Mouse (Mus musculus) limb, embryonic 13.5 days (tissue): ENCODE results near the gene Ctso. TPM values are rescaled to one million over a fixed set of nuclear protein-coding genes. Genes with fewer than 3 reads are reported as not detected.
A peak's percentile ranks its signal among the peaks of the same experiment; 100 is the strongest.

Source experiments
- ATAC-seq: fragments of 200-750 bp; cut with Nextera tagmentation; 2 replicates; pipeline ENCODE4 v1.8.0; 2017; ENCODE audit warnings: low read depth, moderate number of reproducible peaks, moderate TSS enrichment; ENCODE audit not compliant: low FRiP score
- H3K27ac ChIP-seq: fragments of 300-500 bp; sonication (generic); 2 replicates; pipeline ENCODE4 v1.5.1; 2015; ENCODE audit warnings: inconsistent platforms, mild to moderate bottlenecking, moderate library complexity
- H3K27me3 ChIP-seq: fragments of 300-500 bp; sonication (generic); 2 replicates; pipeline ENCODE4 v1.6.1; 2015; ENCODE audit warnings: mild to moderate bottlenecking, inconsistent platforms
- H3K36me3 ChIP-seq: fragments of 300-500 bp; sonication (generic); 2 replicates; pipeline ENCODE4 v1.6.1; 2015; ENCODE audit warnings: inconsistent platforms, mild to moderate bottlenecking, moderate library complexity
- H3K4me1 ChIP-seq: fragments of 300-500 bp; sonication (generic); 2 replicates; pipeline ENCODE4 v1.6.1; 2015; ENCODE audit warnings: inconsistent platforms
- H3K4me2 ChIP-seq: fragments of 300-500 bp; sonication (generic); replicated peaks from 2 replicates; pipeline ENCODE4 v1.6.1; 2015; ENCODE audit warnings: inconsistent platforms, mild to moderate bottlenecking, moderate library complexity
- H3K4me3 ChIP-seq: fragments of 300-500 bp; sonication (generic); 2 replicates; pipeline ENCODE4 v1.5.1; 2015; ENCODE audit warnings: moderate library complexity, mild to moderate bottlenecking, inconsistent platforms
- H3K9ac ChIP-seq: fragments of 300-500 bp; sonication (generic); 2 replicates; pipeline ENCODE4 v1.6.1; 2015; ENCODE audit warnings: mild to moderate bottlenecking, inconsistent platforms
- H3K9me3 ChIP-seq: fragments of 300-500 bp; sonication (generic); 2 replicates; pipeline ENCODE4 v1.6.1; 2016; ENCODE audit warnings: inconsistent platforms
- WGBS: fragments of 180-500 bp; shearing (Covaris S2); methylation state at CpG from one replicate; pipeline ENCODE4 v1.1.7; 2015; 5-methylcytosine and 5-hydroxymethylcytosine counted together
- polyA plus RNA-seq: library from polyadenylated mRNA; unstranded; fragments of >200 nt; fragmentation: Nextera tagmentation; extraction: Ambion mirVana; gene quantifications from 2 replicates; pipeline ENCODE4 v1.2.1, GENCODE M21; 2015

Ctso gene
- polyA plus RNA-seq: 13.5 and 14.1 TPM in 2 replicates

- Histone ChIP-seq H3K4me1 (no peaks in the 10 kb centered on the region), H3K9me3 (no peaks in the 10 kb centered on the region), H3K9ac (peak within 1 kb of the TSS; percentile 86), H3K4me2 (peak within 1 kb of the TSS; percentile 56), H3K27ac (peak within 1 kb of the TSS; percentile 78; the same call in 1 of the 2 replicates), H3K27me3 (no peaks in the 10 kb centered on the region), H3K4me3 (peak within 1 kb of the TSS; percentile 81), H3K36me3 (no peaks in the 10 kb centered on the region)
- WGBS: 11% methylated on average over 27 of the region's 27 CpGs
- ATAC-seq: peak; percentile 92
Measured at GRCm38 (mm10) chr3:81932141-81933101, at the start of gene Ctso. Gene Ctso (plus strand): TSS chr3:81932601.

- Histone ChIP-seq H3K4me2 (no peak overlapping the region), H3K9me3 (peaks cover 3% of the 10 kb centered on the region; the same call in 1 of the 2 replicates), H3K4me3 (no peak overlapping the region), H3K36me3 (no peaks in the 10 kb centered on the region), H3K9ac (no peak overlapping the region), H3K27ac (no peak overlapping the region), H3K27me3 (no peaks in the 10 kb centered on the region), H3K4me1 (peaks cover 4% of the 10 kb centered on the region)
- ATAC-seq: no peak
Measured at GRCm38 (mm10) chr3:81883916-81884315, 48.5 kb upstream of the Ctso start.

- H3K4me1 ChIP-seq: peaks cover 4% of the 10 kb centered on the region
- no peak overlapping the region for H3K27ac ChIP-seq
- H3K27me3 ChIP-seq: no peaks in the 10 kb centered on the region
- H3K4me3 ChIP-seq: no peak overlapping the region
- WGBS: 81% methylated on average over 2 of the region's 2 CpGs
- no peak overlapping the region for H3K9ac ChIP-seq
- H3K4me2 ChIP-seq: no peak overlapping the region
- peaks cover 3% of the 10 kb centered on the region; the same call in 1 of the 2 replicates for H3K9me3 ChIP-seq
- no peak for ATAC-seq
- H3K36me3 ChIP-seq: no peaks in the 10 kb centered on the region
Measured at GRCm38 (mm10) chr3:81885566-81885965, 46.8 kb upstream of the Ctso start.

- no peak overlapping the region for H3K9ac ChIP-seq
- 47% methylated on average over 6 of the region's 6 CpGs for WGBS
- H3K4me1 ChIP-seq: peaks cover under 1% of the 10 kb centered on the region
- no peak overlapping the region for H3K27ac ChIP-seq
- H3K4me3 ChIP-seq: no peak overlapping the region
- no peaks in the 10 kb centered on the region for H3K27me3 ChIP-seq
- no peaks in the 10 kb centered on the region for H3K36me3 ChIP-seq
- ATAC-seq: no peak
- H3K4me2 ChIP-seq: no peak overlapping the region
- H3K9me3 ChIP-seq: no peaks in the 10 kb centered on the region
Measured at GRCm38 (mm10) chr3:81889137-81889536, 43.3 kb upstream of the Ctso start.

GRCm38 (mm10) chr3:81910286-81911036 is 21.9 kb upstream of the Ctso start:
- no peak overlapping the region for H3K9ac ChIP-seq
- 53% methylated on average over 6 of the region's 6 CpGs for whole genome bisulfite sequencing
- H3K27ac ChIP-seq: no peak overlapping the region
- H3K9me3 ChIP-seq: no peaks in the 10 kb centered on the region
- peak; percentile 71 for ATAC-seq
- H3K4me1 ChIP-seq: no peaks in the 10 kb centered on the region
- H3K4me2 ChIP-seq: no peak overlapping the region
- H3K27me3 ChIP-seq: no peaks in the 10 kb centered on the region
- no peak overlapping the region for H3K4me3 ChIP-seq
- H3K36me3 ChIP-seq: no peaks in the 10 kb centered on the region

- WGBS: 73% methylated on average over 5 of the region's 5 CpGs
- H3K9me3 ChIP-seq: no peaks in the 10 kb centered on the region
- ATAC-seq: no peak
- H3K9ac ChIP-seq: no peak overlapping the region
- no peak overlapping the region for H3K4me2 ChIP-seq
- H3K27me3 ChIP-seq: no peaks in the 10 kb centered on the region
- no peaks in the 10 kb centered on the region for H3K36me3 ChIP-seq
- no peak overlapping the region for H3K4me3 ChIP-seq
- H3K4me1 ChIP-seq: no peaks in the 10 kb centered on the region
- H3K27ac ChIP-seq: no peak overlapping the region
Measured at GRCm38 (mm10) chr3:81916030-81916686, 16.2 kb upstream of the Ctso start.

GRCm38 (mm10) chr3:81917354-81917935 is 15.0 kb upstream of the Ctso start:
- Histone ChIP-seq H3K4me1 (no peaks in the 10 kb centered on the region), H3K27ac (no peak overlapping the region), H3K4me2 (no peak overlapping the region), H3K9me3 (no peaks in the 10 kb centered on the region), H3K4me3 (no peak overlapping the region), H3K9ac (no peak overlapping the region), H3K27me3 (no peaks in the 10 kb centered on the region), H3K36me3 (no peaks in the 10 kb centered on the region)
- WGBS: 78% methylated on average over 3 of the region's 3 CpGs
- ATAC-seq: no peak

- H3K27ac ChIP-seq: no peak overlapping the region
- no peak overlapping the region for H3K9ac ChIP-seq
- WGBS: 85% methylated on average over 8 of the region's 8 CpGs
- H3K4me2 ChIP-seq: no peak overlapping the region
- no peaks in the 10 kb centered on the region for H3K36me3 ChIP-seq
- ATAC-seq: no peak
- H3K4me3 ChIP-seq: no peak overlapping the region
- no peaks in the 10 kb centered on the region for H3K4me1 ChIP-seq
- no peaks in the 10 kb centered on the region for H3K9me3 ChIP-seq
- H3K27me3 ChIP-seq: no peaks in the 10 kb centered on the region
Measured at GRCm38 (mm10) chr3:81918215-81918614, 14.2 kb upstream of the Ctso start.

- H3K9me3 ChIP-seq: no peaks in the 10 kb centered on the region
- 39% methylated on average over 3 of the region's 3 CpGs for whole genome bisulfite sequencing
Measured at GRCm38 (mm10) chr3:81919681-81920080, 12.7 kb upstream of the Ctso start.

GRCm38 (mm10) chr3:81922910-81923309 is 9.5 kb upstream of the Ctso start:
- Histone ChIP-seq H3K36me3 (no peaks in the 10 kb centered on the region), H3K27ac (no peak overlapping the region), H3K4me1 (peaks cover 8% of the 10 kb centered on the region), H3K27me3 (peaks cover 3% of the 10 kb centered on the region; the same call in 1 of the 2 replicates), H3K9me3 (no peaks in the 10 kb centered on the region), H3K9ac (no peak overlapping the region), H3K4me3 (no peak overlapping the region), H3K4me2 (no peak overlapping the region)
- no peak for ATAC-seq
- WGBS: 56% methylated on average over 4 of the region's 4 CpGs

More at GRCm38 (mm10) chr3:81919681-81920080, 12.7 kb upstream of the Ctso start:
- Histone ChIP-seq H3K36me3 (no peaks in the 10 kb centered on the region), H3K9ac (no peak overlapping the region), H3K4me2 (no peak overlapping the region), H3K4me3 (no peak overlapping the region), H3K27ac (no peak overlapping the region), H3K4me1 (no peaks in the 10 kb centered on the region), H3K27me3 (peaks cover 3% of the 10 kb centered on the region; the same call in 1 of the 2 replicates)
- no peak for ATAC-seq

GRCm38 (mm10) chr3:81924931-81925330 is 7.5 kb upstream of the Ctso start:
- H3K4me2 ChIP-seq: no peak overlapping the region
- H3K36me3 ChIP-seq: no peaks in the 10 kb centered on the region
- no peak for ATAC-seq
- H3K9ac ChIP-seq: no peak overlapping the region
- 2% methylated on average over 1 of the region's 1 CpGs for WGBS
- peaks cover 8% of the 10 kb centered on the region for H3K4me1 ChIP-seq
- H3K27me3 ChIP-seq: peaks cover 3% of the 10 kb centered on the region; the same call in 1 of the 2 replicates
- no peak overlapping the region for H3K4me3 ChIP-seq
- no peaks in the 10 kb centered on the region for H3K9me3 ChIP-seq
- H3K27ac ChIP-seq: no peak overlapping the region
